Mouse (Mus musculus): ENCODE data around the gene Zfhx2. TPM values are rescaled to one million over a fixed set of nuclear protein-coding genes. Genes with fewer than 3 reads are reported as not detected.

Gene Zfhx2
- 11.3 and 14.4 TPM in 2 replicates for polyA plus RNA-seq (2015; fragmentation: Nextera tagmentation; extraction: Ambion mirVana)

DNA sequence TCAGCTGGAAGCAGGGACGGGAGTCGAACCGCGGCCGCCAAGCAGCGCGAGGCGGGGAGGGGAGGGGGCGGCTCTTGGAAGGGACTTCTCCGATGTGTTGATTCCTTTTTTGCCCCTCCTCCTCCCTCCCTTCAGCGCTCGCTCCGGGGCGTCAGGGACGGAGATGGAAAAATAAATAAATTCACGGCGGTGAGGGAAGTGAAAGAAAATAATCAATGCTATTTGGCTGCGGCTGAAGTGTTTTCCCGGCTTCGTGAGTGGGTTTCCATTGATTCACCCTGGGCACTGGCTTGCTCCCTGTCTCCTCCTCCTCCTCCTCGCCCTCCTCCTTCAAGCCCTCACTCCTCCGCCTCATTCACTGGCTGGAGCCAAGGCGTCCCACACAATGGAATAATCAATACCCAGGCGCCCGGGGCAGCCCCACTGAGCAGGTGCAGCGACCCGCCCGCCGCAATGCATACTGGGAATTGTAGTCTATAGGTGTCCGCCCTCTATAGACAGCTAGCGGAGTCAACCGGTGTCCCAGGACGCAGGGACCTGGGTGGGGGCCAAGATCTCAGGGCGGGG lies at the start of gene Zfhx2:
Gene Zfhx2 (minus strand): TSS at position 314 of the 567 bp plus-strand sequence.

DNA sequence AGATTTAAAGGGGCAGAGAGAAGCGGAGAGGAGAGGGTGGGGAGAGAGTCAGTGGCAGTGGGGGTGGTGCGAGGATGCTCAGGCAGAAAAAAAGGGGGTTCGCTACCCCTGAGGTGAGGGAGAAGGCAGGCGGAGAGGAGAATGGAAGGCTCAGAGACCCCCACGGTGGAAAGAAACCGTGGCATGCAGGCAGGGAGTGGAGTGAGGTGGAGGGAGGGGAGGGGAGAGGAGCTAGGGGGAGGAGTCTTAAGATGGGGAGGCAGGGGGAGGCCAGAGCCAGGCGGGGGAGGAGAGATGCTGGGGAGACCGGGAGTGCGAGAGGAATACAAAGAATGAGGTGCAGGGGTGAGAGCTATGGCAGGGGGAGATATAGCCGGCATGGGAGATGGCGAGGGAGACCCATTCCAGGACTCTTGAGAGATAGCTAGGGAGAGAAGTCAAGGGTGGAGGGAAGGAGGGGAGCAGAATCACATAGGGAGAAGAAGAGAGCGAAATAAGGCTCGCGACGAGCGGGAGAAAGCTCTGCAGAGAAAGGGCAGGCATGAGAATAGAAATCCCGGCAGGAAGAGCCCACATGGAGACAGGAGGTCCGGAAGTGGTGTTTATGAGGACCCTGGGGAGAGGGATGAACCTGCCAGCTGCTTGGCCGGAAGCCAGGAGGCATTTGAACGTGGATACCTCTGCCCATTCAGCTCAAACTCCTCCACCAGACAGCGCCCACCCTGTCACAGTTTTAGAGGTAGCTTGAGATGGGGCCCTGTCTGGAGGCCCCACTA lies 24.5 kb upstream of the Zfhx2 start, which contains the start of gene Jph4:
Gene Jph4 (minus strand): TSS at position 511 of the 776 bp plus-strand sequence.

DNA sequence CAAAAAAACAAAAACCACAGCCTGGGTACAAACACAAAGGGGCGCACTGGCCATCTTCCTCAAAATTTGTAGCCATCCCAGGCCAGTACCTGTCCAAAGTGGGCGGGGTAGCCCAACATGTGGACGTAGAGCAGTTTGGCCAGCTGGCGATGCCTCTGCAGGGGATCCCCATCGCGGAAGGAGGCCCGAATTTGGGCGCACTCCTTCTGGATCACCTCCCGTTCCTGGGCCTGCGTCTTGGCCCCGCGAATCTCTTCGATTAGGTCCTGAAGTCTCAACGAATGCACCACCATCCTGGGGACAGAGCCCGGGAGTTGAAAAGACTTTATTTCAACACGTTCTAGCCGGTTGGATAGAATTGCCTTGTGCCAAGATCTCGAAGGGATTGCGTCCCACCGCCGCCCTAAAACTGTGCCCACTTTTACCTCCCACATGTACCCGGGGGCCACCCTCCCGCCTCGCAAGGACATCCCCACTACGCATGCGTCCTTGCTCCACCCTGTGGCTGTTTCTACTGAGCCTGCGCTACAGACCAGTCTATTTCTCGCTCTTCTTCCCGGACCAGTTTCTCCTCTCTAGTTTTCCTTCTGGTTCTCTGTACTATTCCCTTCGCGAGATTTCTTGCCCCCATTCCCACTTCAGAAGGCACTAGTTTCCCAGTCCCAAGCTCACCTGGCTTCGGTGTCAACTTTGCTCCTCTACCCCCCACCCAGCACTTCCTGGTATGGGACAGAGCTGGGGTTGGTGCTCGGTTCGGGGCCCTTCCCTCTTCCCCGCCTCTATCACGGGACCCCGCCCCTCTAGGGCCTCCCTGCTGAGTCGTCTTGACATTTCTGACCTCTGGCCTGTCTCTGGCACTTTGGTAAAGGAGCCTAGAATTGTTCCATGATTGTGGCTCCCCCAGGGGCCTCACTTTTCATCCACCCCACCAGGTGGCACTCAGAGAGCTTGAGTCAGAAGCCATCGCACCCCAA lies 14.0 kb upstream of the Zfhx2 start, which contains the start of gene Ap1g2:
Gene Ap1g2 (minus strand): TSS at position 758 of the 974 bp plus-strand sequence.

DNA sequence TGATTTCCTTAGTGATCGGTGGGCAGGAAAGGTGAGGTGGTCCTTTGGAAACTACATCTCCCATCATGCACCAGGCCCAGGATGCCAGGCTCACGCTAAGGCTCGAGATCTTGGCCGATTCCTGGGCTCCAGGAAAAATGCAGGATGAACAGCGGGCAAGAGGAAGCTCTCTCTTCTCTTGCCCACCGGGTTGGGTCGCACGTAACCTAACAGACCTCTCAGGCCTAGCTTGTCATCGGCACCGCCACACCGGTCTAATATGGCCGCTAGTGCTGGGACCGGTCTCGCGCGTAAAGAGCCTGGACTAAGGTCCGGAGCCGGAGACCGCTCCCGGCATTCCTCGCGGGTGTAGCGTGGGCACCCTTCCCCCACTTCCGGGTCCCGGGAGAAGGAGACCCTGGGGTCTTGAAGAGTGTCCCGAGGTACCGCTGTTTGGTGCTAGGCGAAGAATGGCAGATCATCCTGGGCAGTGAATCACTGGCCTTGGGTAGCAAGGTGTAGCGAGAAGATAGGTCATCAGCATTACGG lies 2.6 kb upstream of the Zfhx2 start, which contains the start of gene Thtpa:
Gene Thtpa (plus strand): TSS at position 81 of the 528 bp plus-strand sequence.

DNA sequence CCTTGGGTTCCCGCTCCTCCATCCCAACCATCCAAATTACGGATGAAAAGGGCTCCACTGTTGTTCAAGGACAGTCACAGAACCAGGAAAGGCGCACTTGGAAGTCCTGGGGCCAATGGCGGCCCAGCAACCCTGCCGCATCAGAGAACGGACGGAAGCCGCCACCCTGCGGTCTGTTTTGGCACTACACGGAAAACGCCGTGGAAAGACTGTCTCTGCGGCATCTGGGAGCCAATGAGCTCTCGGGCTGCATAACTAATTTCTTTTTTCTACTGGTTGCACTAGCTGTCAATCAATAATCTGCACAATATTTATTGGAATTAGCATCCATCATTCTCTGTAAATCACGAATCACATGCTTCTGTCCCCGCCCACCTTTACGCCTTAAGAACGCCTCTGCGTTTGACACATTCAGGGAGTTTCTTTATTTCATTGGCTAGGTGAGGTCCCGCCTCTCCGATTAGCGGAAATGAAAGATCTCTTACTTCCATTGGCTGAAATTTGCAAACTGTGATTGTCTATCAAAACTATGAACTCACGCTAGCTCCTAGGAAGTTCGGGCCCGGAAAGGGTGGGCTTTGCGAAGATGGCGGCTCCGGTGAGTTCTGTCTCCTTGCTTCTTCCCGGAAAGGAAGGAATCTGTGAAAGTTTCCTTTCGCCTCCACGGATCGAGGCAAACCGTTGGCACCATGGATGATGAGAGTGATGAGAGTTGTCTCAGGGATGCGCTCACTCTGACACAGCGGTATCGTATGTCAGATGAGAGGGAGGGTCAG lies 76.9 kb downstream of the Zfhx2 start, which contains the start of gene Ngdn:
Gene Ngdn (plus strand): TSS at position 464 of the 776 bp plus-strand sequence.

Other genes starting within 250 kb of the Zfhx2 start
- 8.5 and 10.5 TPM in 2 replicates for gene Homez, start 221.4 kb downstream of the Zfhx2 start, polyA plus RNA-seq (2015; fragmentation: Nextera tagmentation; extraction: Ambion mirVana)
- gene Ppp1r3e, start 214.8 kb downstream of the Zfhx2 start, polyA plus RNA-seq (2015; fragmentation: Nextera tagmentation; extraction: Ambion mirVana), result 7.9 and 8.4 TPM in 2 replicates
- 4.3 and 5.6 TPM in 2 replicates for gene Bcl2l2, start 208.9 kb downstream of the Zfhx2 start, polyA plus RNA-seq (2015; fragmentation: Nextera tagmentation; extraction: Ambion mirVana)
- not detected in 2 replicates for gene Gm20521, start 208.9 kb downstream of the Zfhx2 start, polyA plus RNA-seq (2015; fragmentation: Nextera tagmentation; extraction: Ambion mirVana)
- gene Pabpn1, start 199.8 kb downstream of the Zfhx2 start, polyA plus RNA-seq (2015; fragmentation: Nextera tagmentation; extraction: Ambion mirVana), result 150 and 168 TPM in 2 replicates
- gene Slc22a17, start 179.2 kb downstream of the Zfhx2 start, polyA plus RNA-seq (2015; fragmentation: Nextera tagmentation; extraction: Ambion mirVana), result 466 and 485 TPM in 2 replicates
- 14.2 and 14.9 TPM in 2 replicates for gene Efs, start 166.2 kb downstream of the Zfhx2 start, polyA plus RNA-seq (2015; fragmentation: Nextera tagmentation; extraction: Ambion mirVana)
- gene Il25, start 159.6 kb downstream of the Zfhx2 start, polyA plus RNA-seq (2015; fragmentation: Nextera tagmentation; extraction: Ambion mirVana), result 0.43 and 0.81 TPM in 2 replicates
- 73.0 and 76.3 TPM in 2 replicates for gene Cmtm5, start 156.1 kb downstream of the Zfhx2 start, polyA plus RNA-seq (2015; fragmentation: Nextera tagmentation; extraction: Ambion mirVana)
- gene Myh6, start 125.4 kb downstream of the Zfhx2 start, polyA plus RNA-seq (2015; fragmentation: Nextera tagmentation; extraction: Ambion mirVana), result 1.7 and 2.0 TPM in 2 replicates
- not detected in 2 replicates for gene Gm17428, start 115.4 kb downstream of the Zfhx2 start, polyA plus RNA-seq (2015; fragmentation: Nextera tagmentation; extraction: Ambion mirVana)
- gene Myh7, start 97.7 kb downstream of the Zfhx2 start, polyA plus RNA-seq (2015; fragmentation: Nextera tagmentation; extraction: Ambion mirVana), result 4.2 and 4.5 TPM in 2 replicates
- gene Ngdn, start 76.9 kb downstream of the Zfhx2 start, polyA plus RNA-seq (2015; fragmentation: Nextera tagmentation; extraction: Ambion mirVana), result 46.3 and 47.4 TPM in 2 replicates
- 25.0 and 26.2 TPM in 2 replicates for gene Thtpa, start 2.5 kb upstream of the Zfhx2 start, polyA plus RNA-seq (2015; fragmentation: Nextera tagmentation; extraction: Ambion mirVana)
- 3.7 and 4.3 TPM in 2 replicates for gene Ap1g2, start 14.3 kb upstream of the Zfhx2 start, polyA plus RNA-seq (2015; fragmentation: Nextera tagmentation; extraction: Ambion mirVana)
- 40.1 and 45.6 TPM in 2 replicates for gene Jph4, start 24.6 kb upstream of the Zfhx2 start, polyA plus RNA-seq (2015; fragmentation: Nextera tagmentation; extraction: Ambion mirVana)
- 1.8 and 2.7 TPM in 2 replicates for gene Dhrs2, start 129.7 kb upstream of the Zfhx2 start, polyA plus RNA-seq (2015; fragmentation: Nextera tagmentation; extraction: Ambion mirVana)